Mouse (Mus musculus): ENCODE results near the gene Myo3b. TPM values are rescaled to one million over a fixed set of nuclear protein-coding genes. Genes with fewer than 3 reads are reported as not detected.

Gene Myo3b
- polyA plus RNA-seq, 1 experiment from 2014 or later, result 0.21 TPM

DNA sequence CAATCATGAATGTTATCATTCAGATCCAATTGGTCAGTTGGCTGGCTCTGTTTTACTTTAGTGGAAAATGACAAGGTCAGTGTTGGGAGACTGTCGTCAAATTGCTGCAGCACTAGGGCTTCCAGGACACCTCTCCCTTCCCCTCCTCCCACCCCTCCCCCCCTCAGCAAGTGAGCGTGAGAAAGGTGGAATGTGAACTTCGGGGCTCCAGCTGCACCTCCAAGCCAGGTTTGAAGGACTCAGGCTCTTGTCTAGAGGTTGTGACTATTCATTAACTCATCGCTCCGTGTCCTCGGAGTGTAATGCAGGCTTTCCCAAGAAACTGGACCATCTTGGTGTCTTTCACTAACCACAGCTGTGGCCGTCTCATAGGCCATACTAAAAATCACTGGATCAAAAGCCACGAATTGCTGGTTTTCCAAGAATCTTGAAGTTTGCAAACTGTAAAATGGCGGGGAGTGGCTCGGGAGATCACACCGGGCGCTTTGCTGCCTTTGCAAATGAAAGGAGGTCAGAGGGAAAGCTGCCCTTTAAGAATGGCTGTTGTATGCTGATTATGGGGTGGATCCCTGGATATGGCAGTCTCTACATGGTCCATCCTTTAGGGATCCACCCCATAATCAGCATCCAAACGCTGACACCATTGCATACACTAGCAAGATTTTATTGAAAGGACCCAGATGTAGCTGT lies 110.0 kb downstream of the Myo3b start:
- no peak for ATAC-seq
- Histone ChIP-seq H3K36me3 (no peaks in the 10 kb centered on the region), H3K27me3 (replicated peaks) (no peaks in the 10 kb centered on the region), H3K27ac (no peak overlapping the region), H3K9ac (no peak overlapping the region), H3K4me3 (replicated peaks) (no peak overlapping the region), H3K9me3 (no peaks in the 10 kb centered on the region), H3K4me2 (replicated peaks) (no peak overlapping the region), H3K4me1 (replicated peaks) (no peaks in the 10 kb centered on the region)
- 65% methylated on average over 13 of the region's 13 CpGs for WGBS

GRCm38 (mm10) chr2:70150399-70151035 lies 111.6 kb downstream of the Myo3b start:
- H3K4me3 ChIP-seq (replicated peaks), result no peak overlapping the region
- WGBS, result 82% methylated on average over 6 of the region's 6 CpGs

DNA sequence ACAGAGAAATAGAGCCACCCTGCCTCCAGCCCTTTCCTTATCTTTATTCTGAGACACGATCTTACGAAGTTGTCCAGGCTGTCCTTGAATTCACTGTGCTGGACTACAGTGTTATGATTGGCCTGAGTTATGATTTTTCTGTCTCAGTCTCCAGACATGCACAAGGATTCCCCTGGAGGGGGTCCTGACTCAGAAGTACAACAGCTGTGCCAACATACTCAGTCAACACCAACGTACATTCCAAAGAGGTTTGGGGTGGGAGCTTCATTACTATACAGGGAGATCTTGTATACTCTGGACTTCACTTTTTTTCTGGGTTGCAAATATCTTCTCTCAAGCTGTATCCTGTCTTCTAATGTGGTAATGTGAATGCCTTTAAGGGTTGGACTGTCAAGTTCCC lies 113.0 kb downstream of the Myo3b start:
- no peak for ATAC-seq
- Histone ChIP-seq H3K36me3 (no peaks in the 10 kb centered on the region), H3K27me3 (replicated peaks) (no peaks in the 10 kb centered on the region), H3K4me1 (replicated peaks) (no peaks in the 10 kb centered on the region), H3K4me3 (replicated peaks) (no peak overlapping the region), H3K9me3 (no peaks in the 10 kb centered on the region), H3K9ac (no peak overlapping the region), H3K4me2 (replicated peaks) (no peak overlapping the region), H3K27ac (no peak overlapping the region)
- WGBS, result 59% methylated on average over 3 of the region's 3 CpGs

More at GRCm38 (mm10) chr2:70150399-70151035, 111.6 kb downstream of the Myo3b start:
- no peaks in the 10 kb centered on the region for H3K4me1 ChIP-seq (replicated peaks)
- no peak overlapping the region for H3K27ac ChIP-seq
- no peak overlapping the region for H3K9ac ChIP-seq
- H3K36me3 ChIP-seq, result no peaks in the 10 kb centered on the region
- no peak overlapping the region for H3K4me2 ChIP-seq (replicated peaks)
- H3K9me3 ChIP-seq, result no peaks in the 10 kb centered on the region
- no peaks in the 10 kb centered on the region for H3K27me3 ChIP-seq (replicated peaks)
- no peak for ATAC-seq

DNA sequence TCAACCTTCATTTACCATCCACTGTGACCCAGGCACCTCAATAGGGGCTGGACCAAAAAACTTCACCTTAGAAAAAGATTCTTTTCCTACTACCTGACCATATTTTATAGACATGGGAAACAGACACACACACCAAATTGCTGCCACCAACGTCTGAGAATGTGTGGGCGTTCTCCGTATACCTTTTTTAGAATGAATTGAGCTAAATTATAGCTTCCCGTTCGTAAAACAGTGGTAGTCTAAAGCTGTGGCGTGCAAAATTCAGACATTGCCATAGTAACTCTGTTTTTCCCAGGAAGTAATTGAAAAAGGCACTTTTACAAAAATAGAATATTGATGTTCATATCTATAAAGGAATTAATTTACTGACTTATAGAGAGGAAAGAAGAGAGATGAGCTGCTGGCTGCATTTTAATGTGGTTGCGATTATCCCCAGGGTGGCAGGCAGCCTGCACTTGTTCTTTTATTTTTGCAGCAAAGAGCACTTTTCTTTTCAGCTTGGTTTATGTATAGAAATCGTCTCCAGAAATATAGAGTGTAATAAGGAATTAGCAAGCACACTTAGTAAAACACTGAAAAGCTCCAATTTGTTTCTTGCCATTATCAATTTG lies 116.4 kb downstream of the Myo3b start:
- no peak for ATAC-seq
- H3K9me3 ChIP-seq, result no peaks in the 10 kb centered on the region
- 80% methylated on average over 8 of the region's 8 CpGs for WGBS
- H3K4me3 ChIP-seq (replicated peaks), result no peak overlapping the region
- H3K4me1 ChIP-seq (replicated peaks), result no peaks in the 10 kb centered on the region
- H3K27me3 ChIP-seq (replicated peaks), result no peaks in the 10 kb centered on the region
- H3K27ac ChIP-seq, result no peak overlapping the region
- no peak overlapping the region for H3K4me2 ChIP-seq (replicated peaks)
- no peak overlapping the region for H3K9ac ChIP-seq
- H3K36me3 ChIP-seq, result no peaks in the 10 kb centered on the region

DNA sequence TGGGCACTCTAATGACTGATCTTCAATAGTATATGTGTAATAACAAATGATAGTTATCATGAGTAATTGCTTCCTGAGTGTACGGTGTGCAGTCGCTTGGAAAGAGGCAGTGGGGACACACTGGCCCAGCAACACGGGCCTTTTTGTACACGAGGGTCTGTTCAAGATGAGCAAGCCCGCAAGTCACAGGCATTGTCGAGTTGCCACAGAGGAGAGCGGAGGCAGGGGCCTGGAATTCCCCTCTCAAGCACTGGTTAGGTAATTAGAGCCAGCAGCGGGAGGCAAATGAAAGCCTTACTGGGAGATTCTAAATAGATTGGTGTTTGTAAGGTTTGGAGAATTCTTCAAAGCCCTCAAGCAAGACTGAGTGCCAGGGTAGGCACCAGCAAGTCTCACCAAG lies 120.6 kb downstream of the Myo3b start:
- H3K4me1 ChIP-seq (replicated peaks), result no peaks in the 10 kb centered on the region
- WGBS, result 40% methylated on average over 8 of the region's 8 CpGs

GRCm38 (mm10) chr2:70166231-70166630 lies 127.3 kb downstream of the Myo3b start:
- Histone ChIP-seq H3K9me3 (no peaks in the 10 kb centered on the region), H3K9ac (no peak overlapping the region), H3K4me2 (replicated peaks) (no peak overlapping the region), H3K36me3 (no peaks in the 10 kb centered on the region), H3K4me3 (replicated peaks) (no peak overlapping the region), H3K27ac (no peak overlapping the region), H3K4me1 (replicated peaks) (no peaks in the 10 kb centered on the region), H3K27me3 (replicated peaks) (no peaks in the 10 kb centered on the region)
- WGBS, result 72% methylated on average over 3 of the region's 3 CpGs
- no peak for ATAC-seq

More for the DNA sequence above, 120.6 kb downstream of the Myo3b start:
- Histone ChIP-seq H3K9ac (no peak overlapping the region), H3K27ac (no peak overlapping the region), H3K36me3 (no peaks in the 10 kb centered on the region), H3K27me3 (replicated peaks) (no peaks in the 10 kb centered on the region), H3K9me3 (no peaks in the 10 kb centered on the region), H3K4me2 (replicated peaks) (no peak overlapping the region), H3K4me3 (replicated peaks) (no peak overlapping the region)
- ATAC-seq, result no peak

DNA sequence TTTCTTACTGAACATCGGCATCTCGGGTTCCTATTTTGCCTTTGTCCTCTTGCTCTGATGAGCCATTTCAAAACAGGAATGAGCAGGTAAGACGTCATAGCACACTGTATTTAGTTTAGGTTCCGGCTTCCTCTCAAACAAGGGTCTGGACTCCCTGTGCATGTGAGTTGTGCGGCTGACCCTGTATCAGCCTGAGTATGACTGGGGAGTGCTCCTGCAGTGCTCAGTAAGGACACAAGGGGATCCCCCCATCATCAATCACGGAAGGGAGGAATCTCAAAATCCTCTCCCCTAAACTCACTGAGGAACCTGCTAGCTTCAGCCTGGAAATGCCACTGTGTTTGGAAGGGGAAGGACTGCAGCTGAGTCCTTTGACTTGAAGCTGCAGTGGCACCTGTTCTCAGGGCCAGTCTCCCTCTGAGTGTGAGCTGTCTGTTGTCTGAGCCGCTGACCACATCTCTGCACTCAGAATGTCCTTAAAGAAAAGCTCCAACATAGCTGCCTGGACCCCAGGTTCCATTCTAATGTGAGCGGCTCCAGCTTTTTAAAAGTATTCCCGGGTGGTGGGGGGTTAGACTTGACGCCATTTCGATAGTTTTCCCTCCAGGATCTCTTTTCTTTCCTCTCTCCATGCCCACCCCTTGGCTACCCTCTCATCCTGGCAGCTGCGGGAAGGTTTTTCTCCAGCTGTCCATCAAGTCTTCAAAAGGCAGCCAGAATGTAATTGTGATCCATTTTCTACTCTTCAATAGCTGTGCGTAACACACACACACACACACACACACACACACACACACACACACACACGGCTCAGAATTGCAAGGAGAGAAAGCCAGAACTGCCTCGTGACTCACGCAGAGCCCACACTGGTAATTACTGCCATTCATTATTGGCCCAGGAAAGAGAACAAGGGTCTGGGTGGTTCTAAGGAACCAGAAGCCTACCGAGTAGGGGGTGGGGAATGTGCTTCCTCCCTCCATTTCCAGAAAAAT lies 129.3 kb downstream of the Myo3b start:
- Histone ChIP-seq H3K9ac (no peak overlapping the region), H3K4me2 (replicated peaks) (no peak overlapping the region), H3K9me3 (no peaks in the 10 kb centered on the region), H3K4me3 (replicated peaks) (no peak overlapping the region), H3K36me3 (no peaks in the 10 kb centered on the region), H3K27me3 (replicated peaks) (no peaks in the 10 kb centered on the region), H3K4me1 (replicated peaks) (no peaks in the 10 kb centered on the region), H3K27ac (no peak overlapping the region)
- 60% methylated on average over 17 of the region's 17 CpGs for WGBS
- no peak for ATAC-seq

DNA sequence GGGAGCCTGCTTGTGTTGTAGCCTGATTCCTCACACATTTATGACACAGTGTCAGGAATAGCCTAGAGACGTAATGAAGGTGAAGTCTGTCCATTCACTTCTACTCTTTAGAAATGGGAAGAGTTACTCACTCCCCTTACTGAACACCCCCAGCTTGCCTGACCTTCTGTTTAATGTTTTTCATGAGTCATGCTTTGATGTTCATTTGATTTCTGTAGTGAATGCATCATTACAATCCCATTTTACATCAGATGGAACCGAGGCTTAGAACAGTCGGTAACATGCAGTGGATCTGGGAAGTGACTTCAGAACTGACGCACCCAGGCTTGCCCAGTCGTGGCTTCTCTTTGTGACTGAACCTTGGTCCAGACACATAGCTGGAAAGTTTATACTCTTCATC lies 131.5 kb downstream of the Myo3b start:
- 83% methylated on average over 5 of the region's 5 CpGs for WGBS
- Histone ChIP-seq H3K9me3 (no peaks in the 10 kb centered on the region), H3K27me3 (replicated peaks) (no peaks in the 10 kb centered on the region), H3K4me2 (replicated peaks) (no peak overlapping the region), H3K9ac (no peak overlapping the region), H3K27ac (no peak overlapping the region), H3K4me1 (replicated peaks) (no peaks in the 10 kb centered on the region), H3K4me3 (replicated peaks) (no peak overlapping the region), H3K36me3 (no peaks in the 10 kb centered on the region)
- no peak for ATAC-seq

GRCm38 (mm10) chr2:70176823-70177708 lies 138.1 kb downstream of the Myo3b start:
- no peak for ATAC-seq
- WGBS, result 69% methylated on average over 6 of the region's 6 CpGs
- H3K9ac ChIP-seq, result no peak overlapping the region

GRCm38 (mm10) chr2:70177709-70178030 lies 138.7 kb downstream of the Myo3b start:
- no peak overlapping the region for H3K4me2 ChIP-seq (replicated peaks)
- H3K27ac ChIP-seq, result no peak overlapping the region
- no peaks in the 10 kb centered on the region for H3K27me3 ChIP-seq (replicated peaks)
- ATAC-seq, result no peak
- no peaks in the 10 kb centered on the region for H3K4me1 ChIP-seq (replicated peaks)
- no peaks in the 10 kb centered on the region for H3K9me3 ChIP-seq
- no peak overlapping the region for H3K4me3 ChIP-seq (replicated peaks)
- no peaks in the 10 kb centered on the region for H3K36me3 ChIP-seq
- 83% methylated on average over 5 of the region's 5 CpGs for WGBS
- no peak overlapping the region for H3K9ac ChIP-seq

More at GRCm38 (mm10) chr2:70176823-70177708, 138.1 kb downstream of the Myo3b start:
- no peak overlapping the region for H3K27ac ChIP-seq
- H3K4me2 ChIP-seq (replicated peaks), result no peak overlapping the region
- no peaks in the 10 kb centered on the region for H3K9me3 ChIP-seq
- H3K27me3 ChIP-seq (replicated peaks), result no peaks in the 10 kb centered on the region
- no peaks in the 10 kb centered on the region for H3K4me1 ChIP-seq (replicated peaks)
- no peaks in the 10 kb centered on the region for H3K36me3 ChIP-seq
- H3K4me3 ChIP-seq (replicated peaks), result no peak overlapping the region

- no peaks in the 10 kb centered on the region for H3K9me3 ChIP-seq
- no peak for ATAC-seq
- no peaks in the 10 kb centered on the region for H3K36me3 ChIP-seq
- no peak overlapping the region for H3K4me3 ChIP-seq (replicated peaks)
- no peak overlapping the region for H3K9ac ChIP-seq
- H3K27me3 ChIP-seq (replicated peaks), result no peaks in the 10 kb centered on the region
- no peak overlapping the region for H3K27ac ChIP-seq
- no peaks in the 10 kb centered on the region for H3K4me1 ChIP-seq (replicated peaks)
- H3K4me2 ChIP-seq (replicated peaks), result no peak overlapping the region
Measured at GRCm38 (mm10) chr2:70178241-70178640, 139.3 kb downstream of the Myo3b start.
